Mouse (Mus musculus): ENCODE results near the gene Dact1.

DNA sequence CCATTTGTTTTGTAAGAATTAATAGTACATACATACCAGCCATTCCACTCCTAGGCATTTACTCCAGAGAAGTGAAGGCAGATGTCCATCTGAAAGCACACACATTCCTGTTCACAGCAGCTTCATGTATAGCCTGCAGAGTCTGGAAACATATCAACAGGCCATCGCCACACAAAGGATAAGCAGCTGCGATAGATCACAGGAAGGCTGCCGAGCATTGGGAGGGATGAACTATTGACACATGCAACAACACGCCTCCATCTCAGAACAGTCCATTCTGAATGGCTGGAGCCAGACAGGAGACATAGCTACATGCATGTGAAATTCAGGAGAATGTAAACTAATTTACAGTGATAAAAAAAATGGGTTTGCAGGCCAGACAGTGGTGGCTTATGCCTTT lies 45.5 kb upstream of the Dact1 start:
- no peak for TF ChIP-seq CTCF (IDR thresholded peaks at IDR 0.05; ENCODE audit: extremely low read depth, insufficient read length, insufficient replicate concordance, low read depth, low read length)
- TF ChIP-seq POLR2A (IDR thresholded peaks at IDR 0.05; ENCODE audit: low read depth, low read length): no peak

Measured in small intestine, adult 2 months (tissue).